Mouse (Mus musculus): ENCODE data around the gene Ddx31. TPM values are rescaled to one million over a fixed set of nuclear protein-coding genes. Genes with fewer than 3 reads are reported as not detected.

Ddx31 gene
- polyA plus RNA-seq, 1 experiment: 4.0 TPM

- TF ChIP-seq GATA1 (IDR thresholded peaks at IDR 0.05; ENCODE audit: borderline replicate concordance, low read length): no peak
- TF ChIP-seq FLI1 (IDR thresholded peaks at IDR 0.05; ENCODE audit: low read length): no peak
- Histone ChIP-seq H3K36me3 (replicated peaks; ENCODE audit: low read length) (peaks cover 96% of the 10 kb centered on the region), H3K4me3 (replicated peaks) (no peak overlapping the region), H3K9me3 (no peaks in the 10 kb centered on the region), H3K4me1 (peaks cover 8% of the 10 kb centered on the region), H3K27me3 (replicated peaks) (no peaks in the 10 kb centered on the region)
Observed at GRCm38 (mm10) chr2:28859303-28859702, 19.1 kb downstream of the Ddx31 start.

GRCm38 (mm10) chr2:28860678-28861423, 20.6 kb downstream of the Ddx31 start:
- TF ChIP-seq GATA1 (IDR thresholded peaks at IDR 0.05; ENCODE audit: borderline replicate concordance, low read length) (no peak), FLI1 (IDR thresholded peaks at IDR 0.05; ENCODE audit: low read length) (no peak)
- Histone ChIP-seq H3K4me3 (replicated peaks) (no peak overlapping the region), H3K9me3 (no peaks in the 10 kb centered on the region), H3K4me1 (peaks cover 5% of the 10 kb centered on the region; the same call in 1 of the 2 replicates), H3K36me3 (replicated peaks; ENCODE audit: low read length) (peaks cover 98% of the 10 kb centered on the region), H3K27me3 (replicated peaks) (no peaks in the 10 kb centered on the region)

- H3K4me3 ChIP-seq (replicated peaks): no peak overlapping the region
- no peaks in the 10 kb centered on the region for H3K27me3 ChIP-seq (replicated peaks)
- H3K4me1 ChIP-seq: peaks cover 5% of the 10 kb centered on the region; the same call in 1 of the 2 replicates
- TF ChIP-seq FLI1 (IDR thresholded peaks at IDR 0.05; ENCODE audit: low read length) (no peak), GATA1 (IDR thresholded peaks at IDR 0.05; ENCODE audit: borderline replicate concordance, low read length) (no peak)
- no peaks in the 10 kb centered on the region for H3K9me3 ChIP-seq
- H3K36me3 ChIP-seq (replicated peaks; ENCODE audit: low read length): peaks cover 100% of the 10 kb centered on the region
Observed at GRCm38 (mm10) chr2:28863857-28864256, 23.7 kb downstream of the Ddx31 start.

GRCm38 (mm10) chr2:28867495-28867894, 27.3 kb downstream of the Ddx31 start:
- Histone ChIP-seq H3K36me3 (replicated peaks; ENCODE audit: low read length) (peaks cover 85% of the 10 kb centered on the region), H3K27me3 (replicated peaks) (no peaks in the 10 kb centered on the region), H3K4me3 (replicated peaks) (no peak overlapping the region), H3K9me3 (no peaks in the 10 kb centered on the region), H3K4me1 (peaks cover 5% of the 10 kb centered on the region; the same call in 1 of the 2 replicates)
- TF ChIP-seq FLI1 (IDR thresholded peaks at IDR 0.05; ENCODE audit: low read length) (no peak), GATA1 (IDR thresholded peaks at IDR 0.05; ENCODE audit: borderline replicate concordance, low read length) (no peak)

GRCm38 (mm10) chr2:28875554-28875953, 35.3 kb downstream of the Ddx31 start:
- Histone ChIP-seq H3K36me3 (replicated peaks; ENCODE audit: low read length) (peaks cover 83% of the 10 kb centered on the region), H3K9me3 (no peaks in the 10 kb centered on the region), H3K27me3 (replicated peaks) (no peaks in the 10 kb centered on the region), H3K4me1 (no peaks in the 10 kb centered on the region), H3K4me3 (replicated peaks) (no peak overlapping the region)
- no peak for TF ChIP-seq FLI1 (IDR thresholded peaks at IDR 0.05; ENCODE audit: low read length)
- no peak for TF ChIP-seq GATA1 (IDR thresholded peaks at IDR 0.05; ENCODE audit: borderline replicate concordance, low read length)

- TF ChIP-seq GATA1 (IDR thresholded peaks at IDR 0.05; ENCODE audit: borderline replicate concordance, low read length) (no peak), FLI1 (IDR thresholded peaks at IDR 0.05; ENCODE audit: low read length) (no peak)
- no peaks in the 10 kb centered on the region for H3K4me1 ChIP-seq
- H3K4me3 ChIP-seq (replicated peaks): no peak overlapping the region
- H3K36me3 ChIP-seq (replicated peaks; ENCODE audit: low read length): peaks cover 83% of the 10 kb centered on the region
- no peaks in the 10 kb centered on the region for H3K9me3 ChIP-seq
- H3K27me3 ChIP-seq (replicated peaks): no peaks in the 10 kb centered on the region
Observed at GRCm38 (mm10) chr2:28881275-28881674, 41.1 kb downstream of the Ddx31 start.

GRCm38 (mm10) chr2:28882047-28882446, 41.8 kb downstream of the Ddx31 start:
- Histone ChIP-seq H3K27me3 (replicated peaks) (no peaks in the 10 kb centered on the region), H3K9me3 (no peaks in the 10 kb centered on the region), H3K4me1 (no peaks in the 10 kb centered on the region), H3K4me3 (replicated peaks) (no peak overlapping the region), H3K36me3 (replicated peaks; ENCODE audit: low read length) (peaks cover 83% of the 10 kb centered on the region)
- TF ChIP-seq GATA1 (IDR thresholded peaks at IDR 0.05; ENCODE audit: borderline replicate concordance, low read length): no peak
- no peak for TF ChIP-seq FLI1 (IDR thresholded peaks at IDR 0.05; ENCODE audit: low read length)

GRCm38 (mm10) chr2:28882826-28883485, 42.8 kb downstream of the Ddx31 start:
- peaks cover 83% of the 10 kb centered on the region for H3K36me3 ChIP-seq (replicated peaks; ENCODE audit: low read length)
- no peak for TF ChIP-seq GATA1 (IDR thresholded peaks at IDR 0.05; ENCODE audit: borderline replicate concordance, low read length)
- no peak for TF ChIP-seq FLI1 (IDR thresholded peaks at IDR 0.05; ENCODE audit: low read length)

GRCm38 (mm10) chr2:28884914-28885313, 44.7 kb downstream of the Ddx31 start:
- TF ChIP-seq FLI1 (IDR thresholded peaks at IDR 0.05; ENCODE audit: low read length): no peak
- no peak for TF ChIP-seq GATA1 (IDR thresholded peaks at IDR 0.05; ENCODE audit: borderline replicate concordance, low read length)
- H3K36me3 ChIP-seq (replicated peaks; ENCODE audit: low read length): peaks cover 88% of the 10 kb centered on the region
- no peaks in the 10 kb centered on the region; the same call in 1 of the 2 replicates for H3K4me1 ChIP-seq

More at GRCm38 (mm10) chr2:28882826-28883485, 42.8 kb downstream of the Ddx31 start:
- H3K4me3 ChIP-seq (replicated peaks): no peak overlapping the region
- no peaks in the 10 kb centered on the region for H3K27me3 ChIP-seq (replicated peaks)
- no peaks in the 10 kb centered on the region for H3K9me3 ChIP-seq
- no peaks in the 10 kb centered on the region for H3K4me1 ChIP-seq

GRCm38 (mm10) chr2:28892796-28893195, 52.6 kb downstream of the Ddx31 start:
- Histone ChIP-seq H3K9me3 (no peaks in the 10 kb centered on the region), H3K4me3 (replicated peaks) (no peak overlapping the region), H3K36me3 (replicated peaks; ENCODE audit: low read length) (peaks cover 98% of the 10 kb centered on the region)

More at GRCm38 (mm10) chr2:28884914-28885313, 44.7 kb downstream of the Ddx31 start:
- Histone ChIP-seq H3K4me3 (replicated peaks) (no peak overlapping the region), H3K27me3 (replicated peaks) (no peaks in the 10 kb centered on the region), H3K9me3 (no peaks in the 10 kb centered on the region)

More at GRCm38 (mm10) chr2:28892796-28893195, 52.6 kb downstream of the Ddx31 start:
- TF ChIP-seq FLI1 (IDR thresholded peaks at IDR 0.05; ENCODE audit: low read length): no peak
- no peak for TF ChIP-seq GATA1 (IDR thresholded peaks at IDR 0.05; ENCODE audit: borderline replicate concordance, low read length)
- no peaks in the 10 kb centered on the region for H3K27me3 ChIP-seq (replicated peaks)
- H3K4me1 ChIP-seq: peaks cover 5% of the 10 kb centered on the region; the same call in 1 of the 2 replicates
